Mouse (Mus musculus) CH12F3 (cell line): ENCODE data around the gene Fut9.

Experiments used
- in situ Hi-C: fragments of 300-500 bp; cut with MboI; formaldehyde crosslinking; loops from 2 replicates; pipeline ENCODE4 v1.14.3; 2020; ENCODE audit warnings: low sequenced_read_pairs

Fut9 gene

DNA sequence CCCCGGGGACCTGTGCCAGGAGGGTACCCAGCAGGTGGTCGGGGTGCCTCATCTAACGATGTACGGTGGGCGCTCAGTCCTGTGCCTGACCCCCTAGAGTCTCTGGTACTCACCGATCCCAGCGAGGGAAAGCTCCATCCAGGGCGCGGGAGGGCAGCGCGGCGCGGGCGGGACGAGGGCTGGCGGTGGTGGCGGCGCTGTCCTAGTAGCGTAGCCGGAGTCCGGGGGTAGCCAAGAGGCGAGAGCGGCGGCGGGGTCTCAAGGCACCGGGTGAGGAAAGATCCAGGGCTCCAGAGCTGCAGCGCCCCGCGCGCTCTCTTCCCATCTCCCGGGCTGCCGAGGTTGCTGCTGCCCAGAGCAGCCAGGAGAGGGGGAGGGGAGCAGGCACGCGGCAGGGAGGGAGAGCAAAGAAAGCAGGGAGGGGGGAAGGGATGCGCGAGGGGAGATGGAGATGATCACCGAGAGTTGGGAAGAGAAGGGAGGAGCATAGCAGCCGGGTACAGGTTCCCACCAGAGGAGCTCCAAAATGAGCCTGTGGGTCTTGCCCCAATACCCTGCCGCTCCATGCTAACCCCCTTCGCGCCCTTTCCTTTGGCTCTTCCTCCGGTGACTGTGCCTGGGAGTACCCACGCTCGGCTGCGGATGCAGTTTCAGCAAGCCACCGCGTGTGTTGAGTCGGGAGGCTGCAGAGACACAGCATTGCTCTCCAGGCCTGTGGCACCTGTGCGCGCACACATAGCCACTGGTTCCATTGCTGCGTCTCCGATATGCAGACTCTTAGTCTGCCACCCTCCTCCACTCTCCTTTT lies at the start of gene Fut9:
TSS of gene Fut9 (minus strand) at position 769 of the 808 bp plus-strand sequence.
- in situ Hi-C loops: no loop called here

DNA sequence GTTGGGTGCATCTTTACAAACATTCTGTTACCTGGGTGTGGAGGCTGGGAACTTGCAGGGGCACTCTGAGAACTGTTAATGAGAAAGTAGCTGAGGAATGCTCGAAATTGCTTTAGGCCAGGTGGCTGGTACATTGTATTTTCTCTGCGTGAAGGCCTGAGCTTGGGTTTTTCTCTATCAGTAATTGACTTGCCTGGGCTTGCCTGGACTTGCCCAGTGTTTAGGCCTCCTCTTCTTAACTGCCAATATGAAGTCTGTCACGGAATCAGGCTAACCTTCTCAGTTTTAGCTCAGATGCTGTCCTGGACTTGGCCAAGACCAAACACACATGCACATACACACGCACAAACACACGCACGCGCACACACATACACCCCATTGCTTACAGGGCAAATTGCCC lies 15.7 kb upstream of the Fut9 start:
- in situ Hi-C loops: no loop called here

GRCm38 (mm10) chr4:25813340-25813739 lies 13.3 kb upstream of the Fut9 start:
- in situ Hi-C loops: no loop called here

DNA sequence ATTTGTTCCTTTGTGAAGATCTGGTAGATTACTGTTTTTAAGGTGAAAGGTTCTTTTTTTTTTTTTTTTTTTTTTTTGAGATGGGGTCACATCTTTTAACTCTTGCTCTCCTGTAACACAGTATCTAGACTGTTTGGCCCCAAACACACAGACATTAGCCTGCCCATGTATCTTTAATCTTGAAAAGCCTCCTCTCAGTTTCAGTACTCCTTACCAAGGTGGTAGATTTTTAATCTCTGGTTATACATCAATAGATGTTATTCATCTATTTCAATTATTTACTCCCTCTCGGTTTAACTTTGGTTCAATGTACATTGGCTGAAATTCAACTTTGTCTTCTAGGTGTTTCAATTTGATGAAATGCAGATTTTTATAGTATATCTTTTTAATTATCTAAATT lies 10.0 kb upstream of the Fut9 start:
- in situ Hi-C loops: no loop called here

DNA sequence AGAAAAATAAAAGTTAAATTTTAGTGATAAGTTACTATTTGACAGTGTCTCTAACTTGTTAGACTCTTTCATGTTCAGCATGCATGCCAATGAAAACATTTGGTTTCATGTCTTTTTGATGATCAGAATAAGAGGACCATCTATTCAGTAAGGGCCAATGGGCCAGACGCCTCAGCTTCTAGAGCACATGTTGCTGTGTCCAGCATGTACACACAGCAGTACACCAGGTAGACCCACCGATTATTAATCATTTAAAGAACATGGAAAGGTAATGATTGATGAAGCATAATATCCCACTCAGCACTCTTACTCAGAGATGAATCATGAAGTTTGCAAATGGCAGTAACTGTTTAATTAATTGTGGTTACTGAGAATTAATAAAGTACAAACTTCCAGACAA lies 1.7 kb upstream of the Fut9 start:
- in situ Hi-C loops: no loop called here

GRCm38 (mm10) chr4:25800284-25800616 lies 206 bp upstream of the Fut9 start:
- in situ Hi-C loops: no loop called here

- in situ Hi-C loops: no loop called here
These were observed 981 bp downstream of the Fut9 start for GRCm38 (mm10) chr4:25799051-25799475.

- in situ Hi-C loops: no loop called here
These were observed 1.6 kb downstream of the Fut9 start for GRCm38 (mm10) chr4:25798412-25798811.

GRCm38 (mm10) chr4:25796149-25796548 lies 3.9 kb downstream of the Fut9 start:
- in situ Hi-C loops: no loop called here

GRCm38 (mm10) chr4:25785276-25785675 lies 14.8 kb downstream of the Fut9 start:
- in situ Hi-C loops: no loop called here

GRCm38 (mm10) chr4:25768657-25769056 lies 31.4 kb downstream of the Fut9 start:
- in situ Hi-C loops: no loop called here

GRCm38 (mm10) chr4:25763091-25763490 lies 37.0 kb downstream of the Fut9 start:
- in situ Hi-C loops: no loop called here

DNA sequence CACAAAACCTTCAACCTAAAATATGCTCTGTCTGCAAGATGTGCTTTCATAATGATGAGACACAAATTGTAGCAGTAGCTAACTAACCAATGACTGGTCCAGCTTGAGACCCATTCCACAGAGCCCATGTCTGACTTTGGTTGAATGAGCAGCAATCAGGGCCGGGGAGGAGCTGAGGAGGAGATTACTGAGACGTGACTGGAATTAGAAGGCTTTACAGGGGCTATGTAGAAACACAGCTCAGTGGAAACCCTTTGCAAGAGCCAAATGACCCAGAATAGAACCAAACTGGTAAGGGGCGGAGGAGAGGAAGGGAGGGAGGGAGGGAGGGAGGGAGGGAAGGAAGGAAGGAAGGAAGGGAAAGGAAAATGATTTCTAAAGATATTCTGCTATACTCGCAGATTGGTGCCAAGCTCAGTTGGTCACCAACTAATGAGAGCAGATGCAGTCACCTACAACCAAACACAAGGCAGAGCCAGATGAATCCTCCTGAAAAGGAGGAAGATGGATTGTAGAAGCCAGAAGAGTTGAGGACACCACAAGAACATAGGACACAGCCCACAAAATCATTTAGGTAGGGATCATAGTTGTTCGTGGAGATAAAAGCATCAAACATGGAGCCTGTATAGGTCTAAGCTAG lies 42.0 kb downstream of the Fut9 start:
- in situ Hi-C loops: no loop called here

DNA sequence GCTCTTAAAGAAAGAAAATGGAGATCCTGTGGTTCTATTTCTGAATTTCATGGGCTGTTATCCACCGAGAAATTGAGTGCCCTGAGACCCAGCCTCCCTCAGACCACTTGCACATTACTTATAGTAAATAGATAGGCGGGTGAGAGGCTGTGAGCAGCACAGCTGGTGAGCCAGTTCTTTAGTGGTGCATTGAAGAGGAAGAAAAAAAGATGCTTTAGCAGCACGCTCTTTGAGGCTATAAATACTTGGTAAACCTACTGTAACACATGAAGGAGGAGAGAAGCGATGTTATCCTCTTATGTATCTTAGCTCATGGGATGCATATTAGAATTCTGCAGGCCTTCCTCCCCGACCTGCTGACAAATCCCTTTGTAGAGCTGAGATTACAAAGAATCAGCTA lies 58.5 kb downstream of the Fut9 start:
- in situ Hi-C loops: no loop called here

DNA sequence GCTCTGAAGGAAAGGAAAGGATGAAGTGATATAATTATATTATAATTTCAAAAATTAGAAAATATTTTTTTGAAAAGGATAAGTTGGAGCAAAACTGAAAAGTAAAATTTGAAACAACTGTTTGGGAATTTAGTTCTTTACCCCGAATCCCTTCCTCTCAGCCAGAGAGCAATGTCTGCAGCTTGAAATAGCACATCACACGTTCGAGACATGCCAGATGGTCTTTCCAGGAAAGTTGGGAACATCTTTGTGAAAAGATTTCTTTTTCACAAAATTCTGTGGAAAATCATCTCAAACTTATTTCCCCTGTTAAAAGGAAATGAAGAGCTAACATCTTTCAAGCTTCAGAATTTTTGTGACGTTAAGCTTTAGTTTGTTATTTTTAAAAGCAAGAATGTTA lies 61.3 kb downstream of the Fut9 start:
- in situ Hi-C loops: no loop called here

DNA sequence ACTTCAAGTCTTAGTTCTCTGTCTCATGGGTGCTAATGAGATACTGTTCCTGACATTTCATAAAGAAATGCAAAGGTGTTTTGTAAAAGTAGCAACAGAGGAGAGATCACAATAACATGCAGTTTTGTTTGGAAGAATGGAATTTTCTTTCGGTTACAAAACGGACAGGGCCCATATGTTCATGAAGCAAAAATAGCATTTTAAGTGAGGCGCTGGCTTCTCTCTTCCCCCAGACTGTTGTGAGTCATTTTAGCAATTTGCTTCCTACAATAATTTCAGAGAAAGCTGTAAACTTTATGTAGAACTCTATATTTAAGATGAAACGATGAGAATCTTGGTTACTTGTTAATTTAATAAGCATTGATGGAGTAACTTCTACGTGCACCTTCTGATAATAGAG lies 78.5 kb downstream of the Fut9 start:
- in situ Hi-C loops: no loop called here

DNA sequence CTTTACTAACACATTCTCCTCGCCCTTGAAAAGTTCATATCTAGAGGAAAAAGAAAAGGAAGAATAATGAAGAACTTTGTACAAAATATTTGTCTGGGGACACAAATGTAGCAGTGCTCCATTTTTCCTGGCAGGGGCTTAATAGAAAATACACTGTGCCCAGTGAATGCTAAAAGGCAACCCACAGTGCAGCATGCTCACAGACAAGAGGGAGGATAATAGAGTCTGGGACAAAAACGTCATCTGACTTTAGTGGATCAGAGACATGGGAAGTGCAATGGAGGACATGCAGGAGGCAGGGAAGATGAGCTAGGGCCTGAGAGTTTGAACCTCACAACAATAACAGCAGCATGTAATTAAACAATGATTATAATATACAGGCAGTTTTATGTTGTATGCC lies 86.1 kb downstream of the Fut9 start:
- in situ Hi-C loops: no loop called here

DNA sequence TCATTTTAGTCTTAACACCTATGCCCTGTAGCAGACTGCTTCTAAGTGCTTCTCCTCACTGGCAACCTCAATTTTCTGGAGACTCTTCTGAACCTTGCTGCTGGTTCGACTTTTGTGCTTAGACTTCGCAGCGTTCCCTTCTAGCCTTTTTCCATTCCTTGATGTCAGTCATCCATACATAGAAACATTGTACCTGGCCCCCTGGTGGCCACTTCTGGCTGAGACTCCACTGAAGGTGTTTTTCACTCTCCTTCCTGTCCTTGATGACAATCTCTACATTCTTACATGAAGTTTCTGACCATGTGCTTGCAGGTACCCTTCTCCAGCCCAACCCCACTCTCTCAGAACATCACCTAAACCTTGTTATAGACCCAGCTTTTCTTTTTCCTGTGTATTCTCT lies 115.1 kb downstream of the Fut9 start:
- in situ Hi-C loops: no loop called here

DNA sequence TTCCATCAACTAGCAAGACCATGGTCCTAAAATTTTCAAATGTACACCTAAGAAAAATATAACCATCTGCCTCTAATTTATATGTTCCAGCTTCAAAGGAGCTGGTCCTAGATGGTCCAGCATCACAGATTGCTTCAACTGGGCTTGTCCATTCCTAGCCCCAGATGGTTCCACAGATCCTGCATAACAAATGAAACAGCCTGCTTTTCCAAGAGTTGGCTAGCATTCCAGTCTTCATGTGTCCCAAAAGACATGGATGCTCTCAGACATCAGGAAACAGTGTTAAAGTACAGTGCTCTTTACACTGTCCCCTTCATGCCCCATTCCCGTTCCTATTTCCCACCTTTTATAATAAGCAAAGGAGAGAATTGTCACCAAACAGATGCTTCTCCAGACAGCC lies 135.8 kb downstream of the Fut9 start:
- in situ Hi-C loops: no loop called here

- in situ Hi-C loops: no loop called here
These were observed 138.8 kb downstream of the Fut9 start for GRCm38 (mm10) chr4:25661204-25661727.

GRCm38 (mm10) chr4:25658792-25659191 lies 141.3 kb downstream of the Fut9 start:
- in situ Hi-C loops: no loop called here

DNA sequence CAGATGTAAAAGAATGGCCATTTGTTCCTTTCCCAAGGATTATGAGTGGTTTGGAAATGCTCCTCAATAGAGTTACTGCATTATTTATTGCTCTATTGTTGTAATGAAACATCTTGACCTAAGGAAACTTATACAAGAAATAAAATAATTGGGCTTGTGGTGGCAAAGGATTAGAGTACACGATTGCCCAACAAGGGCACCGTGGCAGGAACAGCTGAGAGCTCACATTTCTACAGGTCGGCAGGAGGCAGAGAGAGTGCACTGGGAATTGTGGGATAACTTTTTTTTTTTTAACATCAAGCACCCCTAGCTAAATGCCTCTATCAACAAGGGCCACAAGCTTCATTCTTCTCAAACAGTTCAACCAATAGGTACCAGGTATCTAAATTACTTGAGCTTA lies 148.1 kb downstream of the Fut9 start:
- in situ Hi-C loops: no loop called here
